In the genomic region with DNA sequence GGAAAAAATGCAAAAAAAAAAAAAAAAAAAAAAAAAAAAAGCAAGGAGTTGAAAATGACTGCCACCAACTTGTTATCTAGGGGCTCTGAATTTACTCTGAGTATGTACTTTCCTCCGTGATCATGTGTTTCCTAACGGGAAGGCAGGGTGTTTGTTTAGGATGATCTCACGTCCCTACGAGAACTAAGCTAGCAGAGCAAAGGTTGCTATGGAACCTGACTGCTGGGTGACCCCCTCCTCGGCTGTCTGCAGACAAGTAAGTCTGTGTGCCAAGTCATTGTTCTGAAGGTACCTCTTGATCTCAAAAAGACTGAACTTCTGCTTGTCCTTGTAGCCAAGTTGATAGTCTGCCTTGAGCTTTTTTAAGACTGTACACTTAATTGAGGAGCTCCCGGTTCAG, we compare ENCODE assay signal across 11 mouse cellular contexts.
DNase-seq lines count a peak whose midpoint lies in the region; ATAC-seq and TF ChIP-seq lines count a peak whose summit lies in the region.
"Had no signal": no experiment of that assay in that cellular context is flagged by ENCODE, and none has a peak within 500 bp of the region (broad histone marks: within the 10 kb centered on the region; RNA-seq: fewer than 3 reads in every experiment).

No protein-coding gene starts in this region.

- no peaks in the 10 kb centered on the region for H3K4me1 ChIP-seq in liver, adult 2 months (ENCODE audit: control insufficient read depth, insufficient read depth, low read length)
- 0 out of 4 replicates have a peak, but pooled peaks cover 0 to 2% of the 10 kb centered on the region in 2 experiments for H3K4me1 ChIP-seq in heart, embryonic 14.5 days (ENCODE audit: control insufficient read depth in 2 of 2, insufficient read depth in 2 of 2, low read length in 2 of 2)
- no peaks in the 10 kb centered on the region for H3K4me1 ChIP-seq in stomach, embryonic 14.5 days (ENCODE audit: control insufficient read depth, insufficient read depth, low read length)
- no peaks in the 10 kb centered on the region for H3K4me1 ChIP-seq in midbrain, embryonic 10.5 days
- H3K4me1 ChIP-seq: hindbrain, embryonic 10.5 days; midbrain, embryonic 15.5 days had no signal

- no peak overlapping the region for H3K4me3 ChIP-seq in liver, adult 2 months (ENCODE audit: insufficient read depth, low read depth, low read length)
- H3K4me3 ChIP-seq in heart, embryonic 14.5 days (ENCODE audit: control insufficient read depth in 1 of 2, insufficient read depth in 1 of 2, low read depth in 1 of 2, low read length in 2 of 2) = no peak overlapping the region
- no peak overlapping the region for H3K4me3 ChIP-seq in stomach, embryonic 14.5 days (ENCODE audit: low read depth, low read length)
- no peak overlapping the region for H3K4me3 ChIP-seq in midbrain, embryonic 10.5 days
- H3K4me3 ChIP-seq: hindbrain, embryonic 10.5 days; midbrain, embryonic 15.5 days had no signal

- TF ChIP-seq POLR2A in liver, adult 2 months (IDR thresholded peaks at IDR 0.05; ENCODE audit: extremely low read depth, insufficient read depth, low read length) = no peak

- H3K4me2 ChIP-seq in heart, embryonic 14.5 days (ENCODE audit: low read length) = no peak overlapping the region
- H3K4me2 ChIP-seq in stomach, embryonic 14.5 days (replicated peaks; ENCODE audit: low read depth, low read length) = no peak overlapping the region
- H3K4me2 ChIP-seq: midbrain, embryonic 15.5 days had no signal

- no peaks in the 10 kb centered on the region for H3K27me3 ChIP-seq in liver, adult 2 months (ENCODE audit: control insufficient read depth, insufficient read depth, low read length)
- H3K27me3 ChIP-seq in heart, embryonic 14.5 days (ENCODE audit: control insufficient read depth, insufficient read depth, low read length) = no peaks in the 10 kb centered on the region
- H3K27me3 ChIP-seq in stomach, embryonic 14.5 days (ENCODE audit: control insufficient read depth, insufficient read depth, low read length) = no peaks in the 10 kb centered on the region
- no peaks in the 10 kb centered on the region for H3K27me3 ChIP-seq in midbrain, embryonic 10.5 days (ENCODE audit: low read depth, poor library complexity, severe bottlenecking)
- H3K27me3 ChIP-seq: midbrain, embryonic 15.5 days had no signal

- no peaks in the 10 kb centered on the region for H3K9me3 ChIP-seq in heart, embryonic 14.5 days (ENCODE audit: control insufficient read depth, low read length)
- no peaks in the 10 kb centered on the region for H3K9me3 ChIP-seq in stomach, embryonic 14.5 days (ENCODE audit: control insufficient read depth, low read depth, low read length)
- no peaks in the 10 kb centered on the region for H3K9me3 ChIP-seq in midbrain, embryonic 10.5 days (replicated peaks)
- H3K9me3 ChIP-seq: hindbrain, embryonic 10.5 days; midbrain, embryonic 15.5 days had no signal

- H3K27ac ChIP-seq in liver, adult 2 months (replicated peaks; ENCODE audit: insufficient read depth, low read depth, low read length) = no peak overlapping the region
- H3K27ac ChIP-seq in heart, embryonic 14.5 days (replicated peaks in 1 of 2; ENCODE audit: control insufficient read depth in 1 of 2, insufficient read depth in 1 of 2, low read depth in 2 of 2, low read length in 2 of 2) = peak overlapping the region; percentile 53 to 62
- H3K27ac ChIP-seq in stomach, embryonic 14.5 days (ENCODE audit: low read length) = no peak overlapping the region
- H3K27ac ChIP-seq in midbrain, embryonic 10.5 days (replicated peaks) = no peak overlapping the region
- H3K27ac ChIP-seq: hindbrain, embryonic 10.5 days; midbrain, embryonic 15.5 days had no signal

- ATAC-seq in heart, embryonic 14.5 days (ENCODE audit: insufficient number of reproducible peaks, insufficient read depth, low FRiP score, low read depth) = peak; percentile 76
- peak; percentile 61; the same call in 1 of the 2 replicates for ATAC-seq in stomach, embryonic 14.5 days (ENCODE audit: insufficient number of reproducible peaks, insufficient read depth, low FRiP score, low read depth)
- no peak for ATAC-seq in megakaryocyte, adult 5-6 weeks (ENCODE audit: poor library complexity, severe bottlenecking)
- ATAC-seq: midbrain, embryonic 15.5 days had no signal

- 33% methylated on average over 6 of the region's 6 CpGs for WGBS in liver, adult 2 months
- WGBS in heart, embryonic 14.5 days = 66% methylated on average over 6 of the region's 6 CpGs
- WGBS in stomach, embryonic 14.5 days = 63% methylated on average over 6 of the region's 6 CpGs
- 79% methylated on average over 6 of the region's 6 CpGs for WGBS in midbrain, embryonic 10.5 days

- no peaks in the 10 kb centered on the region for H3K79me2 ChIP-seq in liver, adult 2 months (ENCODE audit: control insufficient read depth, insufficient read depth, low read length)

- no peak overlapping the region for H3K9ac ChIP-seq in liver, adult 2 months (ENCODE audit: low read depth, low read length)
- H3K9ac ChIP-seq in heart, embryonic 14.5 days (ENCODE audit: low read length) = no peak overlapping the region
- H3K9ac ChIP-seq in stomach, embryonic 14.5 days (replicated peaks; ENCODE audit: low read depth, low read length) = no peak overlapping the region
- H3K9ac ChIP-seq: midbrain, embryonic 15.5 days had no signal

- no peak for TF ChIP-seq CTCF in liver, adult 2 months (IDR thresholded peaks at IDR 0.05; ENCODE audit: low read depth, low read length)

- peak; percentile 1 for DNase-seq in liver, adult 2 months (ENCODE audit: extremely low read depth, low read depth, low spot score)
- no peak for DNase-seq in liver
- peak; percentile 9 for DNase-seq in kidney, adult 9 months
- no peak for DNase-seq in cerebellum, adult 18-20 months
- DNase-seq in midbrain, embryonic 10.5 days (ENCODE audit: low spot score) = no peak
- DNase-seq: thymus, adult 2 months had no signal

- H3K36me3 ChIP-seq in liver, adult 2 months (ENCODE audit: control insufficient read depth, insufficient read depth, low read length) = no peaks in the 10 kb centered on the region
- no peaks in the 10 kb centered on the region for H3K36me3 ChIP-seq in heart, embryonic 14.5 days (ENCODE audit: control insufficient read depth, insufficient read depth, low read length)
- H3K36me3 ChIP-seq in stomach, embryonic 14.5 days (ENCODE audit: control insufficient read depth, insufficient read depth, low read length) = no peaks in the 10 kb centered on the region
- no peaks in the 10 kb centered on the region for H3K36me3 ChIP-seq in midbrain, embryonic 10.5 days
- H3K36me3 ChIP-seq: hindbrain, embryonic 10.5 days; midbrain, embryonic 15.5 days had no signal

Comparison
In these comparisons a context has a peak if more than half of its experiments do, and no peak if none do; other contexts are left out.
1. DNase-seq: peak in liver, adult 2 months (single experiment) and kidney, adult 9 months (single experiment); none in liver (single experiment), cerebellum, adult 18-20 months (0 of 2) and midbrain, embryonic 10.5 days (single experiment).
2. H3K27ac ChIP-seq: peak in heart, embryonic 14.5 days (2 of 2); none in liver, adult 2 months (single experiment), stomach, embryonic 14.5 days (single experiment) and midbrain, embryonic 10.5 days (single experiment).